Mouse (Mus musculus) small intestine, adult 2 months (tissue): ENCODE data around the gene Osbpl7.

ENCODE experiments used
- CTCF ChIP-seq: fragments of 200-500 bp; IDR thresholded peaks from 2 replicates; pipeline ENCODE4 v1.5.1; 2012; ENCODE audit warnings: low read depth, mild to moderate bottlenecking, control low read depth, inconsistent platforms, low read length, moderate library complexity, mixed read lengths; ENCODE audit not compliant: insufficient replicate concordance, insufficient read length; ENCODE audit errors: extremely low read depth
- POLR2A ChIP-seq: fragments of 200-500 bp; IDR thresholded peaks from 2 replicates; pipeline ENCODE4 v1.6.1; 2012; ENCODE audit warnings: low read depth, mild to moderate bottlenecking, control low read depth, inconsistent platforms, low read length, moderate library complexity

DNA sequence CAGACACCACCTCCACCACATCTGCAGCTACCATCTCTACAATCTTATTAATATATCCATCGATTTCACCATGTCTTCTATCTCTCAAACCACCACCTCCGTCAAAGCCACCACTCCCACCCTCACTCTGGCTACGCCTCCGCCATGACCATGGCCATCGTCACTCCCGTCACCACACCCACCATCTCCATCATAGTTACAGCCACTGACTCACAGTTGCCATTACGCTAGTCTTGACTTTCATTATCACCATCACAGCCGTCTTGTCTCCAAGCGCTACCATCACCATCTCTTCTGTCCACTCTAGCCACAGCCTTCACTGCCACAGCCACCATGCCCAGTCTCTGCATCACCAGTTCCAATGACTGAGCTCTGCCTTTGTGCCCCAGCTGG, 53.7 kb downstream of the Osbpl7 start:
- no peak for TF ChIP-seq POLR2A
- TF ChIP-seq CTCF: no peak
